Comparison of ENCODE assay signal across 8 mouse cellular contexts in the genomic region with DNA sequence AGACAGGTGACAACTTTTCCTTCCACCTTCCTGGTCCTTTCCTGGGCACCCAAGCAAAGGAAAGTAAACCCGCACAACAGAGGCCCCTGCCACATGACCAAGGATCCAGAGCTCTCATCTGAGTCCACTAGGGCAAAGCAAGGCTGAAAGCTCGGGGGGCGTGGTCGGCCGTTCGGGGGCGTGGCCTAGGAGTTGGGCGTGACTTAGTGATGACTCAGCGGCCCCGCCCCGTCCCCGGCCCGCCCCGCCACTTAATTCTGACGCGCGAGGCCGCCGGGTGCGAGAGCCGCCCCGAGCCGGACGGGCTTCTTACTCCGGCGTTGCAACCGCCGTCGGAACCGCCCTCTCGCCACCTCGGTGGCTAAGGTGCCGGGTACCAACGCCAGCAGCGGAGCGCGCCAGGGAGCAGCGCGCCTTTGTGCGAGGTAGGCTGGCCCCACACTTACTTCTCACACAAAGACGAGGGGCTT.
DNase-seq lines count a peak whose midpoint lies in the region; ATAC-seq and TF ChIP-seq lines count a peak whose summit lies in the region.

No protein-coding gene starts in this region.

- peak; percentile 93 for DNase-seq in 3134 (ENCODE audit: extremely low read depth, insufficient read length, low spot score)
- peak; percentile 95 to 96 for DNase-seq in adrenal gland, postnatal 4 days (ENCODE audit: low spot score in 2 of 2)
- peak; percentile 94 for DNase-seq in embryonic facial prominence, embryonic 14.5 days (ENCODE audit: low spot score)
- peak; percentile 93 to 96 for DNase-seq in heart, adult 2 months
- peak; percentile 99 for DNase-seq in kidney, adult 2 months
- peak; percentile 99 for DNase-seq in limb, embryonic 11.5 days (ENCODE audit: low spot score)

- H3K4me3 ChIP-seq in embryonic facial prominence, embryonic 14.5 days (ENCODE audit: low read depth, low read length), result peak overlapping the region; percentile 80
- H3K4me3 ChIP-seq in heart, adult 2 months, result peak overlapping the region; percentile 84
- H3K4me3 ChIP-seq in kidney, adult 2 months (ENCODE audit: insufficient read depth, low read depth, low read length), result peak overlapping the region; percentile 89
- H3K4me3 ChIP-seq in limb, embryonic 11.5 days (ENCODE audit: low read depth, low read length), result peak overlapping the region; percentile 99
- peak overlapping the region; percentile 98 for H3K4me3 ChIP-seq in midbrain, embryonic 13.5 days (replicated peaks)
- peak overlapping the region; percentile 79 for H3K4me3 ChIP-seq in small intestine, adult 2 months (ENCODE audit: low read depth, low read length)

- H3K36me3 ChIP-seq in embryonic facial prominence, embryonic 14.5 days (ENCODE audit: control insufficient read depth, insufficient read depth, low read length), result no peaks in the 10 kb centered on the region
- H3K36me3 ChIP-seq in heart, adult 2 months (ENCODE audit: control insufficient read depth, insufficient read depth, low read length), result no peaks in the 10 kb centered on the region
- no peaks in the 10 kb centered on the region for H3K36me3 ChIP-seq in kidney, adult 2 months (ENCODE audit: control insufficient read depth, insufficient read depth, low read length)
- no peaks in the 10 kb centered on the region for H3K36me3 ChIP-seq in limb, embryonic 11.5 days (ENCODE audit: control insufficient read depth, insufficient read depth, low read length)
- no peaks in the 10 kb centered on the region for H3K36me3 ChIP-seq in midbrain, embryonic 13.5 days
- no peaks in the 10 kb centered on the region for H3K36me3 ChIP-seq in small intestine, adult 2 months (ENCODE audit: control insufficient read depth, insufficient read depth, low read length)

- TF ChIP-seq POLR2A in heart, adult 2 months (IDR thresholded peaks at IDR 0.05; ENCODE audit: insufficient read depth, low read depth, low read length), result peak; percentile 79
- TF ChIP-seq POLR2A in kidney, adult 2 months (IDR thresholded peaks at IDR 0.05; ENCODE audit: low read depth, low read length), result peak; percentile 68
- TF ChIP-seq POLR2A in small intestine, adult 2 months (IDR thresholded peaks at IDR 0.05; ENCODE audit: low read depth, low read length), result peak; percentile 79

- no peaks in the 10 kb centered on the region for H3K9me3 ChIP-seq in embryonic facial prominence, embryonic 14.5 days (ENCODE audit: control insufficient read depth, low read length)
- no peaks in the 10 kb centered on the region for H3K9me3 ChIP-seq in limb, embryonic 11.5 days (ENCODE audit: control insufficient read depth, low read length)
- no peaks in the 10 kb centered on the region for H3K9me3 ChIP-seq in midbrain, embryonic 13.5 days

- 0% methylated on average over 18 of the region's 41 CpGs for WGBS in embryonic facial prominence, embryonic 14.5 days
- 1% methylated on average over 41 of the region's 41 CpGs for WGBS in heart, adult 2 months
- WGBS in kidney, adult 2 months, result under 1% methylated on average over 41 of the region's 41 CpGs
- WGBS in limb, embryonic 11.5 days, result 1% methylated on average over 32 of the region's 41 CpGs
- whole genome bisulfite sequencing in midbrain, embryonic 13.5 days, result under 1% methylated on average over 41 of the region's 41 CpGs
- under 1% methylated on average over 41 of the region's 41 CpGs for WGBS in small intestine, adult 2 months

- H3K4me2 ChIP-seq in embryonic facial prominence, embryonic 14.5 days (ENCODE audit: low read depth, low read length), result peak overlapping the region; percentile 83
- H3K4me2 ChIP-seq in limb, embryonic 11.5 days (ENCODE audit: low read depth, severe bottlenecking), result peak overlapping the region; percentile 68
- peak overlapping the region; percentile 71 for H3K4me2 ChIP-seq in midbrain, embryonic 13.5 days (replicated peaks)

- 0 out of 2 replicates have a peak, but pooled peaks cover 2% of the 10 kb centered on the region for H3K79me2 ChIP-seq in heart, adult 2 months (replicated peaks; ENCODE audit: control insufficient read depth, insufficient read depth, low read length)

- H3K27ac ChIP-seq in embryonic facial prominence, embryonic 14.5 days (replicated peaks; ENCODE audit: low read depth, low read length), result peak overlapping the region; percentile 56
- H3K27ac ChIP-seq in heart, adult 2 months, result peak overlapping the region; percentile 67
- peak overlapping the region; percentile 85 for H3K27ac ChIP-seq in kidney, adult 2 months (ENCODE audit: insufficient read depth, low read depth, low read length)
- H3K27ac ChIP-seq in limb, embryonic 11.5 days (replicated peaks; ENCODE audit: low read depth, low read length), result peak overlapping the region; percentile 68
- H3K27ac ChIP-seq in midbrain, embryonic 13.5 days, result peak overlapping the region; percentile 85
- H3K27ac ChIP-seq in small intestine, adult 2 months (ENCODE audit: insufficient read depth, low read depth, low read length), result peak overlapping the region; percentile 33; the same call in 1 of the 2 replicates

- no peaks in the 10 kb centered on the region for H3K27me3 ChIP-seq in embryonic facial prominence, embryonic 14.5 days (replicated peaks; ENCODE audit: control insufficient read depth, insufficient read depth, low read length)
- H3K27me3 ChIP-seq in heart, adult 2 months (ENCODE audit: control insufficient read depth, insufficient read depth, low read length), result no peaks in the 10 kb centered on the region
- no peaks in the 10 kb centered on the region for H3K27me3 ChIP-seq in kidney, adult 2 months (replicated peaks; ENCODE audit: control insufficient read depth, insufficient read depth, low read length)
- H3K27me3 ChIP-seq in limb, embryonic 11.5 days (ENCODE audit: control insufficient read depth, insufficient read depth, low read length), result no peaks in the 10 kb centered on the region
- H3K27me3 ChIP-seq in midbrain, embryonic 13.5 days, result no peaks in the 10 kb centered on the region
- H3K27me3 ChIP-seq in small intestine, adult 2 months (ENCODE audit: control insufficient read depth, insufficient read depth, low read length), result no peaks in the 10 kb centered on the region

- peak overlapping the region; percentile 87 for H3K9ac ChIP-seq in embryonic facial prominence, embryonic 14.5 days (ENCODE audit: low read depth, low read length)
- H3K9ac ChIP-seq in heart, adult 2 months (ENCODE audit: low read depth, low read length), result peak overlapping the region; percentile 76
- H3K9ac ChIP-seq in limb, embryonic 11.5 days (ENCODE audit: low read length), result peak overlapping the region; percentile 96
- peak overlapping the region; percentile 99 for H3K9ac ChIP-seq in midbrain, embryonic 13.5 days (replicated peaks)

- TF ChIP-seq EP300 in heart, adult 2 months (IDR thresholded peaks at IDR 0.05; ENCODE audit: insufficient read depth, low read depth, low read length), result no peak

- ATAC-seq in embryonic facial prominence, embryonic 14.5 days (ENCODE audit: low read depth), result peak; percentile 93
- ATAC-seq in limb, embryonic 11.5 days (ENCODE audit: insufficient number of reproducible peaks, low FRiP score, low TSS enrichment, low read depth), result peak; percentile 95
- ATAC-seq in midbrain, embryonic 13.5 days, result peak; percentile 94

- TF ChIP-seq CTCF in heart, adult 2 months (IDR thresholded peaks at IDR 0.05), result peak; percentile 47
- no peak for TF ChIP-seq CTCF in kidney, adult 2 months (conservative IDR thresholded peaks at IDR 0.05; ENCODE audit: insufficient read depth, insufficient read length, low read depth, low read length)
- no peak for TF ChIP-seq CTCF in small intestine, adult 2 months (IDR thresholded peaks at IDR 0.05; ENCODE audit: extremely low read depth, insufficient read length, insufficient replicate concordance, low read depth, low read length)

- intact Hi-C loops in heart, adult 2 months (cut with DNase I), result loop anchor here (5.0 kb wide), 1 partner anchor 54 kb away; no protein-coding TSS in a partner anchor

- H3K4me1 ChIP-seq in embryonic facial prominence, embryonic 14.5 days (ENCODE audit: control insufficient read depth, insufficient read depth, low read length), result peaks cover 30% of the 10 kb centered on the region
- H3K4me1 ChIP-seq in heart, adult 2 months (ENCODE audit: control insufficient read depth, insufficient read depth, low read length), result no peaks in the 10 kb centered on the region; the same call in 1 of the 2 replicates
- peaks cover 20% of the 10 kb centered on the region for H3K4me1 ChIP-seq in kidney, adult 2 months (ENCODE audit: control insufficient read depth, insufficient read depth, low read length)
- H3K4me1 ChIP-seq in limb, embryonic 11.5 days (ENCODE audit: control insufficient read depth, insufficient read depth, low read length), result peaks cover 7% of the 10 kb centered on the region; the same call in 1 of the 2 replicates
- H3K4me1 ChIP-seq in midbrain, embryonic 13.5 days (replicated peaks), result peaks cover 40% of the 10 kb centered on the region
- peaks cover 4% of the 10 kb centered on the region for H3K4me1 ChIP-seq in small intestine, adult 2 months (ENCODE audit: control insufficient read depth, insufficient read depth, insufficient read length, low read length)

Comparison
In these comparisons a context has a peak if more than half of its experiments do, and no peak if none do; other contexts are left out.
1. Peak in every context shown above with its lines: DNase-seq, ATAC-seq, H3K4me3 ChIP-seq and H3K27ac ChIP-seq.
2. H3K27ac ChIP-seq: peak in every context shown above with its lines; median percentile 85 in kidney, adult 2 months; 85 in midbrain, embryonic 13.5 days; 68 in limb, embryonic 11.5 days; 67 in heart, adult 2 months; 56 in embryonic facial prominence, embryonic 14.5 days; 33 in small intestine, adult 2 months.